Mouse (Mus musculus) heart, postnatal 36 days (tissue): ENCODE data around the gene Zhx3. TPM values are rescaled to one million over a fixed set of nuclear protein-coding genes. Genes with fewer than 3 reads are reported as not detected.
A peak's percentile ranks its signal among the peaks of the same experiment; 100 is the strongest.

Experiments
- DNase-seq, 2 experiments: peaks; one replicate each; pipeline ENCODE4 v3.0.0; 2021 to 2022
- intact Hi-C: fragments of 180-260 bp; cut with DNase I; formaldehyde crosslinking; loops from one replicate; pipeline ENCODE4 v1.15.1; 2025
- total RNA-seq, 2 experiments: library from RNA; stranded (reverse); gene quantifications; 2 replicates each; pipeline ENCODE4 v1.2.3; 2021

The Zhx3 gene
- total RNA-seq, 2 experiments from 2014 or later: 44.5 to 47.7 TPM

DNA sequence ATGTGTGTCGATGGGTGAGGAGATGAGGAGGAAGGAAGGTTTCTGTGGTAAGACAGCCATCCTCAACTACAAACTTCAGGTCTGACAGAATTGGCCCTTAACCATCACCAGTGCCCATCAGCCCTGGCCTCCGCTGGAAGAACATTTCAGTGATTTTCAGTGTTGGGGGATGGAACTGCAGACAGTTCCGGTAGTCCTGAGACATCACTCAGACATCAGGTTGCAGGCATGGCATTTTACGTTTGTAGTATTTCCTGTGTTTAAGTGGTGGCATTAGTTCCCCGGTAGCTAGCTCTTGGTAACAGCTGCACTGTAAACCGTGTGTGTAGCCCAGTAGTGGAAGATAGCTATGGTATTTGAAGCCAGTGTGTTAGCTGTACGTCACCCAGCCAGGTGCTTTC lies 139.7 kb downstream of the Zhx3 start:
- DNase-seq: no peak
- intact Hi-C loops: no loop called here

DNA sequence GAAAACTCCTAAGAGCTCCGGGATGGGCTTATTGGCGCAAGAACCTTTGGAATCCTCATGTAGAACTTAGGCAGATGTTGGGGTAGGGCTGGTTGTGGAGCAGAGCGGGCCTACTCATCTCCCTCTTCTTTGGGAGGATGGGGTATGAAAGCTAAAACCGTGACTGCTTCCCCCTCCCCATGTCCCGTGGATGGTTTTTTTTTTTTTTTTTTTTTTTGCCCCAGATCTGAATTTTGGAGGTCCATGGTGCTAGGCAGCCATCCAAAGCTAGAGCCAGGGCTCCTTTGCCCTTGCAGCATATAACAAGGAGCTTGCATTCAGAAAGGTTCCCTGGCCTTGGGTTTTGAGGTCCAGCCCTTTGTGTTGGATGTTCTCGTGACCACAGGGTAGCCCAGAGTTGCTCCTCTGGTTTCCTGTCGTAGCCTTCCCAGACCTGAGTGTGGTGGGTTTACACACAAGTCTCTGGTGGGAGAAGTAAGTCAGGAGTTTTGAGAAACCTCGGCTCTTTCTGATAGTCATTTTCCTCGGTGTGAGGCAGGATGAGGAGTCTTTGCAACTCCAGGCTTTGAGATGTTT lies 140.3 kb downstream of the Zhx3 start:
- intact Hi-C loops: no loop called here
- DNase-seq: no peak

GRCm38 (mm10) chr2:160731839-160732261 lies 140.9 kb downstream of the Zhx3 start:
- DNase-seq: peak; percentile 75 to 82
- intact Hi-C loops: loop anchor here (2.0 kb wide), 1 partner anchor 61 kb away; no protein-coding TSS in a partner anchor

GRCm38 (mm10) chr2:160731117-160731838 lies 141.5 kb downstream of the Zhx3 start, which contains the start of gene Plcg1:
Plcg1 (plus strand) TSS chr2:160731300.
- intact Hi-C loops: loop anchor here (2.0 kb wide), 1 partner anchor 62 kb away; no protein-coding TSS in a partner anchor
- peak; percentile 94 to 95 for DNase-seq

DNA sequence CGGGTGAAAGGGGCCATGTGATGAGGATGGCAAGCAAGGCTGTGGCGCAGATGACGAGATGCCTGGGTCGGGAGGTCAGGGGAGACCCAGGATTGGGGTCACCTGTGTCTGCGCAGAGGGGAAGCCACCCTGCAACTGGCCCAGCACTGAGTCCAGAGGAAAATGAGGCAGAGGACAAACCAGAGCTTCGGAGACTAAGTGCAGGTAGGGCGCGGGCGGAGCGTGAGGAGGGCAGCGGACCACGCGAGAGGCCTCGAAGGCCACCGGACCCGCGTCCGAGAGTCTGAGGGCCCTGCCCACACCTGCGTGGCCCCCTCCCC lies 142.0 kb downstream of the Zhx3 start:
- no peak for DNase-seq
- intact Hi-C loops: loop anchor here (2.0 kb wide), 1 partner anchor 62 kb away; no protein-coding TSS in a partner anchor

DNA sequence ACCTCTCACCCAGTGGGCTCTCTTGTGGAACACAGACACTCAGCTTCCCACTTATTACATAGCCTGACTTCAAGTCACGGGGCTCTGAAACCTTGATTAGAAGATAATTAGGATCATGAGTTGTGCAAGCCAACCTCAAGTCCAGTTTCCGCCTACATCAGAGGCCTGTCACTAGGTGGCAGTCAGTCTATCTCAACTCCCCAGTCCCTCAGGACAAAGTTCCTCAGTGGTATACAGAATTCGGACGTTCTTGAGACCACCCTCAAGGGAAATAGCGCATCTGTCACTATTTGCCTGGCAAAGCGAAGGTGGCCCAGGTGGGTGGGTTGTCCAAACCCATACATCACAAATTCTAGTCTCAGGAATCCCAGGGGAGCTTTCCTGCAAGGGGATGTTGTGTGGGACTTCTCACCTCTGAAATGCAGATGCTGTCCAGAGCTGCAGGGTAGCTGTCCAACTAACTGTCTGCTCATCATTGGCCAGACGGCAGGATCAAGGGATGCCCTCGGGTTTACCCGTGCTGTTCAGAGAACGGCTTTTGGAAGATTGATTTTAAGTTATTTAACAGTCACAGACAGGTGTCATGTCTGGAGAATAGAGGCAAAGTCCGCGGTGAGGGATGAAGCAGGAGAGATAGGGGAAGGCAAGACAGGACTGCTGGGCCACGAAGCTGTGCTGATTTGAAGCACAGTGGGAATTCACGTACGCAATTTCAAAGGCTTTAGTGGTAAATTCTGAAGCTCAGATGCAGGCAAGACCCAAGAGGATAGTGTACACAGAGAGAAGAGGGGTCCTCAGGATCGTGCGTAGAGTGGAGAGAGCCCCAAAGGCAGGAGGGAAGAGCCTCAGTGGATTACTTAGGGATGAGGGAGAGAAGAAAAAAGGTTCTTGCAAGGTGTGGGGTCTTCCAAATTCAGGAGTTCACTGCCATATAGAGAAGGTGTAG lies 142.7 kb downstream of the Zhx3 start:
- intact Hi-C loops: loop anchor here (2.0 kb wide), 1 partner anchor 63 kb away; no protein-coding TSS in a partner anchor
- DNase-seq: no peak

DNA sequence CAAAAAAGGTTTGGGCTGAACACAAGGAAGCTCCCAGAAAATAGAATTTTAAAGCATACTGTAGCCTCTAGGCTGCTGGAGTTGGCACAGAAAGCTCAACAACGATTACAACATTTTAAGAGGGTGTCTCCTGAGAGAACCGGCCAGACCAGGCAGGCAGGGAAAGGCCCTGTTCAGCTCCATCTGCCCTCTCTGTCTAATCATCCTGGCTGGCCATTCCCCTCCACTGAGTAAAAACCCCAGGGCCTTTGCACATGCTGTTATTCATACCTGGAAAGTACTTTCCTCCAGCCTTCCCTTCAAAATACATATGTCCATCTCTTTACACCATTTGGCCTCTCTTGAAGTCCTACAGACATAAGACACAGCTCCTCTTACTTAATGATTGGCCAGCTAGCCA lies 143.4 kb downstream of the Zhx3 start:
- intact Hi-C loops: no loop called here
- DNase-seq: no peak

DNA sequence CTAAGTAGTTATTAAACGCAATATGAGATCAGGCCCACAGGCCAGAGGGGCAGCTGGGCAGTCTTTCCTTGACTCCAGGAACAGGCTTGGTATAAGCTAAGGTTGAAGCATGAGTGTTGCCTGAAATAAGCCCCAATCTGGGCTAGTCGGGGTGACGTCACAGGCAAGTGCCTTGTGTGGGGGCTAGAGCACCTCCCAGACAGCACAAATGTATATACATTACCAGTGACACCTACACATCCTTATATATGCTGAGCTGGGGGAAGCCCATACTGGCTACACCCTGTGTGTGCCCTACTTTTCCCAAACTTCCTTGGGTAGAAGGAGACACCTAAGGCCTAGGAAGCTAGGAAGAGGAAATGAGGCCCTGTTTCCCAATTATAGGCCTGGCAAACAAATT lies 143.8 kb downstream of the Zhx3 start:
- DNase-seq: no peak
- intact Hi-C loops: no loop called here

DNA sequence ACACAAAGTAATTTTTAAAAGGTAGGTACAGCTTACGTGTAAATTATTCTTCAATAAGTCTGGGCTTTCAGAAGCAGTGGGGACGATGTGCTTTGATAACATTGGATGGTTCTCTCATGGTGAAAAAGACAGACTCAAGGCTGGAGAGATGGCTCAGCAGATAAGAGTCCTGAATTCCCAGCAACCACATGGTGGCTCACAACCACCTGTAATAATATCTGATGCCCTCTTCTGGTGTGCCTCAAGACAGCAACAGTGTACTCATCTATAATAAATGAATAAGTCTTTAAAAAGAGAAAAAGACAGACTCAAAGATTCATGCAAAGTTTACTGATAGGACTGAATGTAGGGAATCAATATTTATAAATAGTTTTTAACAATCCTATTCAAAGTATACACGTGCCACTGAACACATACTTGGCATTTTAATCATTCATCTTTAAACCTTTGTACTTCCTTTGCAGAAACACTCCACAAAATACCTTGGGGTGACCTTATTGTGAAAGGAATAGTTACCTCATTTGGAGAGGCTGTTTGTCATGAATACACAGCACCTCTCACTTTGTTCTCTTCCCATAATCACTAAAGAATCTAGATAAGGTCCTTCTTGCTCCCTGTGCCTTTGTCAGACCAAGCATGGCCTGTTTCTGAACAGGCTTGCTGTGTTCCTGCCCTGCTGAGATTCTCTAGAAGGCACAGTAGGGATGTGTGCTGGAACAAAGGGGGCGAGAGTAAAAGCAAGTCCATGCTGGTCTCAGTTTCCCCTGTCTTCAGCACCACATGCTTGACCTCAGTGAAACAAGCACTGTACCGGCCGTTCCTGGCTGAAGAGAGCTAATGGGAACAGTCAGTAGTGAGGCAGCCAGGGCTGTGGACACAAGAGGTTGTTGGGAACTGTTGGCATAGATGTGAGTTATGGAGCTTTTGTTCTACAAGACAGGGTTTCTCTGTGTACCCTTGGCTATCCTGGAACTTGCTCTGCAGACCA lies 146.6 kb downstream of the Zhx3 start:
- DNase-seq: no peak
- intact Hi-C loops: no loop called here

DNA sequence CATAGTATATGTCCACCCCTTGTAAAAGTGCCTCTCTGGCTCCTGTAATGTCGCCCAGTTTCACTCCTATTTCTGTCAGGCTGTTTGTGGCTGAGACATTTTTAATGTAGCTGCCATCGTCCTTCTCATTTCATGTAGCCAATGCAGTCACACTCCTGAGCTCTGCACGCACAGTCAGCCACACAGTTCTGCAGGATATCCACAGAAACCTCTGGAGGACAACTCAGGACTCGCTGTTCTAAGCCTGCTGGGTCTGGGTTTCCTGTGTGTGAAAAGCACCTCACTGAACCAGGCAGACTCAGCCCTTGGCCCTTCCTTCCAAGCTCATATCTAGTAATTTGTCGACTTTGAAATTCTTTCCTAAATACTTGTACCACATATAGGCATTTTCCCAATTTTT lies 148.3 kb downstream of the Zhx3 start:
- intact Hi-C loops: no loop called here
- DNase-seq: no peak

DNA sequence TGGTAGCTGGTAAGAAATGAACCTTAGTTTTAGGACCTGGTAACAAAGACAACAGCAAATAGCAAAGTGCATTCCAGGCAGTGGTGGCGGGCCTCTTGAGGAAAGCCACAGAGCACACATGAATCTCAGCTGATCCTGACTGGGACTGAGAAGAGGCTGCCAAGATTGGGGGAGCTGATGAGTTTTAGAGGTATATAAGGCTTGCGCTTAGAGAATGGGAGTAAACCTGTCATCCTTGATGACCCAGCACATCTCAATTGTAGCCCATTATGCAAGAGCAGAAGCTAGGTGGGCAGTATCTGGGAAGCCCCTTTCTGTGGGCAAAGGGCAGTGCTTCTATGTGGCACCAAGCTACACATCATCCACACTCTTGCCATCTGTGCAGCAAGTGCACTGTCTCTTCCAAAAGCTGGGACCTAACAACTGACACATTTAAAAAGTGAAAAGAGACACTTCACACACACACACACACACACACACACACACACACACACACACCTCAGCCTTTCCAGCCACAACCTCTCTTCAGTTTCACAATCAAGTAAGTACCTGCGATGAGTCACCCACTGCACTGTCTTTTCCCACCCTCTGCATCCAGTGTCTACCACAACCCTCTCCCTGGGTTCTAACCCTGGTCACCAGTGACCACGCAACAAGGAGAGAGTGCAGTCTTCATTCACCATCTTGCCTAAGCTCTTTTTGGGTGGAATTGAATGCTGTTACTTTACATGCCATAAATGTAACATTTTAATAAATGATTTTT lies 149.0 kb downstream of the Zhx3 start:
- no peak for DNase-seq
- intact Hi-C loops: no loop called here

- intact Hi-C loops: no loop called here
- DNase-seq: no peak
These were observed 150.1 kb downstream of the Zhx3 start for GRCm38 (mm10) chr2:160722714-160723113.

DNA sequence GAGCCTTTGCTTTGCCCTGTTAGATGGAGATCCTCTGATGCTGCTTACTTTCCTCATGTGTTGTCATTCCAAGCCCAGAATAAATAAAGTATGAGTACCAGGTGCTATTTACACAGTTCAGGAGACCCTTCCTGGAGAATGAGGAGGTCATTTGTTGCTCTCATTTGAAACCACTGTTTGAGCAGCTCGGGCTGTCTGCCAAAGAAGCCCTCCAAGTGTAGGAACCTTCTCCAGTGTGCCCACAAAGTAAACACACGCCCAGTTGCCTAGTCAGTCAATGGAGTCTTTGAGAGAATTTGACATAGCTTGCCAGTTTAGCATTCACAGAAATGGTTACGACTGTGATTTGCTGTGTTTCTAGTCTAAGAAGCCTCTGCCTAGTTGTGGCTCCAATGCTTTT lies 154.0 kb downstream of the Zhx3 start:
- DNase-seq: no peak
- intact Hi-C loops: loop anchor here (5.0 kb wide), 2 partner anchors 107 to 122 kb away; no protein-coding TSS in a partner anchor

DNA sequence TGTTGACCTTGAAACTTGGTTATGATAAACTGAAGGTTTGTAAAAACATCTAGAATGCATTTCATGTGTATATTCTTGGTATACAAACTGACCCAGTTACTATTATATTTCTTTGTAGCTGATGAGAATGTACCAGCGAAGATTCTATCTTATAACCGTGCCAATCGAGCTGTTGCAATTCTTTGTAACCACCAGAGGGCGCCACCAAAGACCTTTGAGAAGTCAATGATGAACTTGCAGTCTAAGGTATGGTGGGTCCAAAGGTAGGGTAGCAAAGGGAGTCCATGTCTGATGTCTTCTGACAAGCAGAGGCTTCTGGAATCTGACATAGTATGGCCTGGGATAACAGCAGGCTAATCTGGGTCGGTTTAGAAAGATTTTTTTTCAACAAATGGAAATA lies 155.5 kb downstream of the Zhx3 start:
- intact Hi-C loops: loop anchor here (5.0 kb wide), 2 partner anchors 105 to 120 kb away; no protein-coding TSS in a partner anchor

DNA sequence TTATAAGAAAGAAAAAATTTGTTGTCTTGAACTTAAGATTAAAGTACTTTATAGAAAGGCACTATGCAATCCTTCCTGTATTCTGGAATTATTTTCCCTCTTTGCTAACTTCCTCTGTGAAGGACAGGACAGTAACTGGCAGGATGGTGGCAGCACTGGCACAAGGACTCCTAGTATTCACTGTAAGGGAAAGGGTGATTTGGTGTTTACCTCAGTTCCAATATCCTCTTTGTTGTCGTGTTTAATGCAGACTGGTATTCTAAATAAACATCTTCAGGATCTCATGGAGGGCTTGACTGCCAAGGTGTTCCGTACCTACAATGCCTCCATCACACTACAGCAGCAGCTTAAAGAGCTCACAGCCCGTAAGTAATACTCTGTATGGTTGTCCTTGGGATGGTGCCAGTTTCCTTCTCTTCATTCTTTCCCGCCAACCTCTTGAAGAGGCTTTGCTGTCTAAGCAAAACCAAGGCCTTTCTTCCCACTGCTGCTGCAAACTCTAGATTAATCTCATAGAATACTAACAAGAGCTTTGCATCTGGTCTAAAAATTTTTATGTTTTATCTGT lies 157.3 kb downstream of the Zhx3 start:
- no peak for DNase-seq
- intact Hi-C loops: loop anchor here (5.0 kb wide), 2 partner anchors 103 to 118 kb away; no protein-coding TSS in a partner anchor

More for the DNA sequence above, 155.5 kb downstream of the Zhx3 start:
- peak; percentile 52 to 61 for DNase-seq

DNA sequence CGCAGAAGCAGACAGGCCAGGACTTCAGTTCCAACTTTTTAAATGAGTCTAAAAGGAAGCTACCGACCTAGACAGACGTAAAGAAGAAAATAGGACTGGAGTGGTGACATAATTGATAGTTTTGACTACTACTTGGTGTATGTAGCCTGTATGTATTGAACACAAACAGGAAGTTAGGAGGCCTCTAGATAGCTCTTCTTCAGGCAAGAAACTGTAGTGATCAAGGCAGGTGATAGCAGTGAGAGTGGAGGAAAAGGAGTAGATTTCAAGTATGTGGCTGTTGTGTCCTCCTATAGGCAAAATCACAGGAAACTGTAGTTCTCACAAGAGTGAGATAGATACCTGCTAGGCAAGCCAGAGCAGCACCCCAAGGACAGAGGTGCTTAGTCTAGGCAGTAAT lies 165.1 kb downstream of the Zhx3 start:
- no peak for DNase-seq
- intact Hi-C loops: no loop called here

DNA sequence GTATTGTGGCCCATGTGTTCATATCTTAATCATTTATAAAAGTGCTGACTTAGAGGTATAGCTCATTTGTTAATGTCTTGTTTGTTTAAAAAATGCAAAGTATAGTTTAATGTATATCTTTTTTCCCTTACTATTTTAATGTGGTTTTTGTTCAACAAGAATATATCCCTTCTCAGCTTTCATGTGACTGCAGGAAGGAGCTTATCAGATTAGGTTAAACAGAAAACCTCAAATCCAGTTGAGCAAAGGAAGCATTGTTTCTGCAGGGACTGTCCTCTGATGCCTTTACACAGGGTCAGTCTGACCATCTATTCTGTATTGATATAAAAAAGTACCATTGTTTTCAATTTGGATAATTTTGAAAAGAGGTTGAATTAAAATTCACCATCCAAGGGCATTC lies 170.0 kb downstream of the Zhx3 start:
- intact Hi-C loops: loop anchor here (5.0 kb wide), 2 partner anchors 86 to 101 kb away; no protein-coding TSS in a partner anchor
- no peak for DNase-seq

- DNase-seq: no peak
- intact Hi-C loops: loop anchor here (2.0 to 5.0 kb wide), 3 partner anchors 55 to 99 kb away; no protein-coding TSS in a partner anchor
These were observed 171.2 kb downstream of the Zhx3 start for GRCm38 (mm10) chr2:160701603-160702002.
